Mouse (Mus musculus) E14TG2a.4 (cell line): ENCODE measurements around the gene Tnfsfm13.

Experiments
- CTCF ChIP-seq: conservative IDR thresholded peaks from 2 replicates; pipeline ENCODE4 v1.5.1; 2014; ENCODE audit warnings: low read length
- POU5F1 ChIP-seq: IDR thresholded peaks from 2 replicates; pipeline ENCODE4 v1.6.1; 2014; ENCODE audit warnings: low read length, borderline replicate concordance

DNA sequence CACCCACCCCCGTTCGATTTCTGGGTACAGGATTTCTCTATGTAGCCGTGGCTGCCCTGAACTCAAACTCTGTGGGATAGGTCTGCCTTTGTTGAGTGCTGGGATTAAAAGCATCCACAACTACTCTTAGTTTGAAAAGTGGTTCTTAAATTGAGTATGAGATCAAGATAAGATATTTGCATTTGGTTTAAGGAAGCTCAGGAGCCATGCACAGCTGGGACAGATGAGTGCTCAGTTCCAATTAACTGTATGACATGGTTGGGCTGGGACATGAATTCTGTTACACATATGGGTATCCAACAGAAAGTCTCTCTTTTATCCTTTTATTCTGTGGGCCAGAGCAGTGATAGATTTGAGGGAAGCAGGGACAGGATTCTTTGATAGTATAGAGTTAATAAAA is 60.4 kb downstream of the Tnfsfm13 start:
- no peak for TF ChIP-seq CTCF
- no peak for TF ChIP-seq POU5F1
